Mouse (Mus musculus): ENCODE measurements around the gene Bcl9l. TPM values are rescaled to one million over a fixed set of nuclear protein-coding genes. Genes with fewer than 3 reads are reported as not detected.

Bcl9l gene
- total RNA-seq, 2 experiments from 2014 or later = 1.2 to 2.5 TPM

DNA sequence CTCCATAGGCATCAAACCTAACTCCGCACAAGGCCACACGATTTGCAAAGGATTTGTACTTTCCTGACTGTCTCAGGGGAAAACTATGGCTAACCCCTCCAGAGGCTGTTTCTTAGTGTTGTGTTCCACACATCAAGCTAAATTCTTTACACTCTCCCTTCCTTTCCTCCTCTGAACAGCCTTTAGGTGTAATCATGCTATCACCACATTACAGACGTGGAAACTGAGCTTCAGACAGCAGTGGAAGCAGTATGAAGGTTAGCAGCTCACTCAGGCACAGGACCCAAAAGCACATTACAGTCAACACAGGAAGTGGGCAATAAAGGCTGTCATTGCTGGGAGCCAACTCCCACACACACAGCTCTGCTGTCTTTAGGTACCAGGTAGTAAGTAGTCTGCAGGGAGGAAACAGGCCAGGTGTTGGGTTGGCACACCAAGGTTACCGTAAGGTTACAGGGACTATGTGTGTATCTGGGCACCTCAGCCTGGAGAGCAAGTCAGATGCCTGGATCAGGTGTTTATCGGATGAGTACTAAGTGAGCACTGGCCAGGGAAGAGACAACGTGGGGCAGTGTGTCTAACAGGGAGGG lies 50.5 kb downstream of the Bcl9l start:
- no peak; the same call in 1 of the 2 replicates for ATAC-seq (replicated peaks; ENCODE audit: low FRiP score, poor library complexity, severe bottlenecking)

DNA sequence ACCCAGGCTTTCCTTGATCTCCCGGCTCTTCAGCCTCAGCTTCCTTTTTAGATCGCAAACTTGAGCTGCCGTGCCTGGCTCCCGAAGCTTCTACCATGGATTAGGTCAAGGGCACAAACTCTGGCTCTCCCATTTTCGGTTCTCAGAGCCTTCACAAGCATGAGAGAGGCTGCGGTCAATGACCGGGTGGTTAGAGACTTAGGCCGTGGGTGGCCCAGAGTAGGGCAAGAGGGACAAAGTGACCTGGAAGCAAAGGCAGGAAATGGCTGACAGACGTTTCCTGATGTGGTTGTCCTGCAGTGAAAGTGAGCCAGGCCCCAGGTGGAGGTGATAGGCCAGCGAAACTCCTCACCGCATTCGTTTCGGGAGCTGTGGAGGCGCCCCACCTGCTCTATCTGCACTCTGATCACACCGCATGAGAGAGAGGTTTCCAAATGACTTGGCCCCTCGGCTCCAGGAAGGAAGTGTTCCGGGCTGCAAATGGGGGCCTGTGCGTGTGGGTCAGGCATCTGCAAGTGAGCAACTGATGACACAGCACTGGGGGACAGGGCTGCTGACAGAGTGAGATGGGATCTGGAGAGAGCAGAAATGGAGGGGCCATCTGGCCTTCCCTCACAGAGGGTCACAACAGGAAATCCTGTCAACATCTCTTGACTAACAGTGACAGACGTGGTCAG lies 55.1 kb downstream of the Bcl9l start:
- ATAC-seq (replicated peaks; ENCODE audit: low FRiP score, poor library complexity, severe bottlenecking) = no peak

DNA sequence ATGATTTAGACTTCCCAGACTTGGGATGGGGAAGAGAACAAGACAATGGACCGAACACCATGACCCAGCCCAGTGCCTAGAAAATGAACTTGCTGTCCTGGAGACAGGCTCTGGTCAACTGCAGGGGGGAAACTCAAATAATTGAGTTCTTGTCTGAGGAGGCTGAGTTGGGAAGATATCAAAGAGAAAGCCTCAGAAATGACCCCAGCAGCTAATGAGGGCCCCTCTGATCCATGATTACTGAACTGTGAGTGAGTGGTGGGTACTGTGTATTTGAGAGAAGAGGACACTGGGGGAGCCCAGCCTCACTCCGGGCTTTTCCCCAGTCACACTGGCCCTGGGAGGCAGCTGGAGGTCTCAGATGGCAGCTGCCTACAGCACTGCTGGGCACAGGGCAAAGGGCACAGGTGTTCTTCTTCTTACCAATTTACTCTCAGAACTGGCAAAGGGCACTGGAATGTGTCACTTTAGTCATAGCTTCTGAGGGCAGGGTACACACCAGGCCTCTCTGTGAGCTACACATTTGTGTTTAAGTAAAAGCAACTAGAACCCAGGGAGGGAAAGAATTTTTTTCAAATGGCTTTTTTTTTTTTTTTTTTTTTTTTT lies 57.3 kb downstream of the Bcl9l start:
- no peak for ATAC-seq (replicated peaks; ENCODE audit: low FRiP score, poor library complexity, severe bottlenecking)

DNA sequence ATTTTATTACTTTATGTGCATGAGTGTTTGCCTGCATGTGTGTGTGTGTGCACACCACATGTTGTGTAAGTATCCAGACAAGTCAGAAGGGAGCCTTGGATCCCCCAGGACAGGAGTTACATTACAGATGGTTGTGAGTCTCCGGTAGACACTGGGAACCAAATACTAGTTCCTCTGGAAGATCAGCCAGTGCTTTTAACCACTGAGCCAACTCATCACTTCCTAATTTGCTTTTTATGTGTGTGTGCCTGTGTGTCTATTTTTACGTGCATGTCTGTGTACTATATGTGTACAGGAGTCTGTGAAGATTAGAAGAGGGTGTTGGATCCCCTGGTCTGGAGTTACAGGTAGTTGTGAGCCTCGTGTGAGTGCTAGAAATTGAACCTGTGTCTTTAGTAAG lies 58.1 kb downstream of the Bcl9l start:
- no peak for ATAC-seq (replicated peaks; ENCODE audit: low FRiP score, poor library complexity, severe bottlenecking)

DNA sequence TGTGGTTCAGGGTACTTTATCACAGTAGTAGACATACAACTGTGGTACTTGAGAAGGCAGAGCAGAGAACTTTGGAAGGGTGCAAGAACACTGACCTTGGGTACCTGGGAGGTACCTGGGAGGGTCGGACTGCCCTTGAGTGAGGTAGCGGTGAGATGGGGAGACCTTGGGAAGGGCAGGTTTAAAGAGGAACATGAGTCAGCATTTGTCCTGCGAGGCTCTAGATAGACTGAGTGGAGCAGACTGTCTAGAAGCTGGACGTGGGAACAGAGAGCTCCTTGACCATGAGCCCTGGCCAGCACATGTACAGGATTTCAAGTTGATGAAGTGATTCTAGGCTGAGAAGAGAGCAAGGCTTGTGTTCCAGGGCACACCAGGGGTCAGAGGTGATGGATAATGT lies 59.7 kb downstream of the Bcl9l start:
- ATAC-seq (replicated peaks; ENCODE audit: low FRiP score, poor library complexity, severe bottlenecking) = 0 out of 2 replicates have a peak, but pooled peaks have one; percentile 40

DNA sequence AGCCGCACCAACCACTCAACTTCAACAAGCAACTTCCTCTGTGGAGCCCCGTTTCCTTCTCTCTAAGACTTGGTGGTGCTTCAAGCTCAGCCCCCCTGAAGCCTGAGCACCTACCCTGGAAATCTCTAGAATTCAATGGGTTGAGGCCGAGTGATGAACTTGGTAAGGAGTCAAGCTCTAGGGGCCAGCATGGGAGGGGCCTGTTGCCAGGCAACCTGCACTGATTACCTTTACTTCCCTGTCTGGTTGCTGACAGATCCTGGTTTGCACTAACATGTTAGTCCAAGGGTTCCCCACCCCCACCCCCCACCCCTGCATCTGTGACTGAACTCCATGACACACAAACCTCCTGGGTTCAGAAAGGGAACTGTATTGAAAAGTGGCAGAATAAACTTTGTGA lies 62.4 kb downstream of the Bcl9l start:
- no peak for ATAC-seq (replicated peaks; ENCODE audit: low FRiP score, poor library complexity, severe bottlenecking)

DNA sequence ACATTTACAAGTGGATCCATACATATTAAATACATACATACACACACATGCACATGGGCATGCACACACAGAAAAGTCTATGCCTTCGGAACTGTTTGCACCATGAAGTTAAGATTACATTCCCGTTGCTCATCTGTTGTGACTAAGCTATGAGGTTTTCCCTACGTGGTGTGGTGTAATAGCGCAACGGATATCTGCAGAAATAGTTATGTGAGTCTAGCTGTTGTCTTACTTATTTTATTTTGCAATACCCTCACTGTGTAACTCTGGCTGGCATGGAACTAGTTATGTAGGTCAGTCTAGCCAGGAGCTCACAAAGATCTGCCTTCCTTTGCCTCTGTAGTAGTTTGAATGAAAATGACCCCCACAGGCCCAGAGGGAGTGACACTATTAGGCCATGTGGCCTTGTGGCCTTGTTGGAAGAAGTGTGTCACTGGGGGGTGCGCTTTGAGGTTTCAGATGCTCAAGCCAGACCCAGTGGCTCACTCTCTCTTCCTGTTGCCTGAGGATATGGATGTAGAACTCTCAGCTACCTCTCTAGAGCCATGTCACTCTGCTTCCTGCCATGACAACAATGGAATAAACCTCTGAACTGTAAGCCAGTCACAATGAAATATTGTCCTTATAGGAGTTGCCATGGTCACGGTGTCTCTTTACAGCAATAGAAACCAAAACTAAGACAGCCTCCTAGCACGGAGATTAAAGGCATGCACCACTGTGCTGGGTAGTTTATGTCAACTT lies 66.0 kb downstream of the Bcl9l start:
- ATAC-seq (replicated peaks; ENCODE audit: low FRiP score, poor library complexity, severe bottlenecking) = no peak

DNA sequence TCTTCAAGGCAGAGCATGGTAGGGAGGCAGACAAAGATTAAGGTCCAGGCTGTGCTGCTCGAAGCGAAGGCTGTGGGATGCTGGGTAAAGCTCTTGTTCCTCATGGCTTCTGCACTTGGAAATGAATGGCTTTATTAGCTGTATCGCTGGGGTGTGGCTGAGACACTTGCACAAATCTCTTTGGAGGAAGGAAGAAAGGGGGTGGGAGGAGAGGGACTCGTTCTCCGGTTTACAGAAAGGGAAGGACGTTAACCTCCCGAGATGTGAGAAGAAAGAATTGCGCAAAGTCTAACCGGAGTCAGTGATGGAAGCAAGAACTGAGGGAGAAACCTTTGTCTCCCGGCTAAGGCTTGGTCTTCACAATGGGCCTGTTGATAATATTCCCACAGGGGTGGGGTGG lies 68.5 kb downstream of the Bcl9l start:
- no peak for ATAC-seq (replicated peaks; ENCODE audit: low FRiP score, poor library complexity, severe bottlenecking)

DNA sequence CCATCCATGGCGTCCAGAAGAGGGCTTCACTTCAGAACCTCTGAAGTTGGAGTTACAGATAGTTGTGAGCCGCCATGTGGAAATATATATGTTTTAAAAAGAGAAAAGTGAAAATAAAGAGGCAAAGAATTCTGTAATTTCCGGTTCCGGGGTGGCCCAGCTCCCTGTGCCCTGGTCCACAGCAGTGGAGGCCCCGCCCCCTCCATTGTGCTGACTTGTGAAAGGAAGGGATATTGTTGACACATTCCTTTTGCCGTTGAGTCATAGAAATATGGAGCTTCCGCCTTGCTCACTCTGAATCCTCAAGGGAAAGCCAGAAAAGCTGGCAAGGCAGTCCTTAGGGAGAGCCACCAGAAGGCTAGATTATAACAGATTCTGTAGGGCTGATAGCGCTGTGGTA lies 69.5 kb downstream of the Bcl9l start:
- ATAC-seq (replicated peaks; ENCODE audit: low FRiP score, poor library complexity, severe bottlenecking) = no peak

Other genes starting within 250 kb of the Bcl9l start
- 43.2 TPM in 2 replicates for gene Cbl, start 248.8 kb upstream of the Bcl9l start, total RNA-seq (2015; ENCODE audit: low replicate concordance)
- 16.2 and 21.3 TPM in 2 replicates for gene Cbl, start 248.8 kb upstream of the Bcl9l start, total RNA-seq (2017; ENCODE audit: low replicate concordance)
- gene Ccdc153, start 242.1 kb upstream of the Bcl9l start, total RNA-seq (2015; ENCODE audit: low replicate concordance) = not detected in 2 replicates
- not detected in 2 replicates for gene Ccdc153, start 242.1 kb upstream of the Bcl9l start, total RNA-seq (2017; ENCODE audit: low replicate concordance)
- not detected in 2 replicates for gene Pdzd3, start 231.4 kb upstream of the Bcl9l start, total RNA-seq (2015; ENCODE audit: low replicate concordance)
- not detected in 2 replicates for gene Pdzd3, start 231.4 kb upstream of the Bcl9l start, total RNA-seq (2017; ENCODE audit: low replicate concordance)
- 0.84 and 2.5 TPM in 2 replicates for gene Nlrx1, start 214.2 kb upstream of the Bcl9l start, total RNA-seq (2015; ENCODE audit: low replicate concordance)
- gene Nlrx1, start 214.2 kb upstream of the Bcl9l start, total RNA-seq (2017; ENCODE audit: low replicate concordance) = 1.2 and 2.6 TPM in 2 replicates
- 314 and 326 TPM in 2 replicates for gene Abcg4, start 194.2 kb upstream of the Bcl9l start, total RNA-seq (2015; ENCODE audit: low replicate concordance)
- gene Abcg4, start 194.2 kb upstream of the Bcl9l start, total RNA-seq (2017; ENCODE audit: low replicate concordance) = 111 and 113 TPM in 2 replicates
- gene Hinfp, start 177.2 kb upstream of the Bcl9l start, total RNA-seq (2015; ENCODE audit: low replicate concordance) = 37.5 and 59.1 TPM in 2 replicates
- 35.2 and 65.6 TPM in 2 replicates for gene Hinfp, start 177.2 kb upstream of the Bcl9l start, total RNA-seq (2017; ENCODE audit: low replicate concordance)
- gene C2cd2l, start 162.5 kb upstream of the Bcl9l start, total RNA-seq (2015; ENCODE audit: low replicate concordance) = 46.1 and 54.8 TPM in 2 replicates
- gene C2cd2l, start 162.5 kb upstream of the Bcl9l start, total RNA-seq (2017; ENCODE audit: low replicate concordance) = 70.0 and 83.0 TPM in 2 replicates
- 5.4 and 11.5 TPM in 2 replicates for gene Dpagt1, start 156.8 kb upstream of the Bcl9l start, total RNA-seq (2015; ENCODE audit: low replicate concordance)
- 1.0 and 7.8 TPM in 2 replicates for gene Dpagt1, start 156.8 kb upstream of the Bcl9l start, total RNA-seq (2017; ENCODE audit: low replicate concordance)
- 455 and 495 TPM in 2 replicates for gene H2afx, start 148.1 kb upstream of the Bcl9l start, total RNA-seq (2015; ENCODE audit: low replicate concordance)
- gene H2afx, start 148.1 kb upstream of the Bcl9l start, total RNA-seq (2017; ENCODE audit: low replicate concordance) = 1,704 and 2,100 TPM in 2 replicates
- gene Hmbs, start 138.6 kb upstream of the Bcl9l start, total RNA-seq (2015; ENCODE audit: low replicate concordance) = 2,720 and 2,790 TPM in 2 replicates
- 1,215 and 1,747 TPM in 2 replicates for gene Hmbs, start 138.6 kb upstream of the Bcl9l start, total RNA-seq (2017; ENCODE audit: low replicate concordance)
- 2.5 and 6.7 TPM in 2 replicates for gene Vps11, start 121.2 kb upstream of the Bcl9l start, total RNA-seq (2015; ENCODE audit: low replicate concordance)
- 9.5 and 15.7 TPM in 2 replicates for gene Vps11, start 121.2 kb upstream of the Bcl9l start, total RNA-seq (2017; ENCODE audit: low replicate concordance)
- gene Hyou1, start 103.3 kb upstream of the Bcl9l start, total RNA-seq (2015; ENCODE audit: low replicate concordance) = 15.1 and 40.0 TPM in 2 replicates
- 25.1 and 34.4 TPM in 2 replicates for gene Hyou1, start 103.3 kb upstream of the Bcl9l start, total RNA-seq (2017; ENCODE audit: low replicate concordance)
- gene Slc37a4, start 86.0 kb upstream of the Bcl9l start, total RNA-seq (2015; ENCODE audit: low replicate concordance) = 0.72 and 5.0 TPM in 2 replicates
- 9.1 and 16.1 TPM in 2 replicates for gene Slc37a4, start 86.0 kb upstream of the Bcl9l start, total RNA-seq (2017; ENCODE audit: low replicate concordance)
- gene Rps25, start 75.7 kb upstream of the Bcl9l start, total RNA-seq (2015; ENCODE audit: low replicate concordance) = 682 and 851 TPM in 2 replicates
- gene Rps25, start 75.7 kb upstream of the Bcl9l start, total RNA-seq (2017; ENCODE audit: low replicate concordance) = 327 and 425 TPM in 2 replicates
- gene Trappc4, start 75.2 kb upstream of the Bcl9l start, total RNA-seq (2015; ENCODE audit: low replicate concordance) = 19.5 and 34.8 TPM in 2 replicates
- 5.8 and 52.0 TPM in 2 replicates for gene Trappc4, start 75.2 kb upstream of the Bcl9l start, total RNA-seq (2017; ENCODE audit: low replicate concordance)
- gene Ccdc84, start 64.3 kb upstream of the Bcl9l start, total RNA-seq (2015; ENCODE audit: low replicate concordance) = 32.1 and 61.2 TPM in 2 replicates
- 25.3 and 25.9 TPM in 2 replicates for gene Ccdc84, start 64.3 kb upstream of the Bcl9l start, total RNA-seq (2017; ENCODE audit: low replicate concordance)
- not detected in 2 replicates for gene Foxr1, start 41.7 kb upstream of the Bcl9l start, total RNA-seq (2015; ENCODE audit: low replicate concordance)
- not detected in 2 replicates for gene Foxr1, start 41.7 kb upstream of the Bcl9l start, total RNA-seq (2017; ENCODE audit: low replicate concordance)
- not detected in 2 replicates for gene Upk2, start 27.8 kb upstream of the Bcl9l start, total RNA-seq (2015; ENCODE audit: low replicate concordance)
- not detected in 2 replicates for gene Upk2, start 27.8 kb upstream of the Bcl9l start, total RNA-seq (2017; ENCODE audit: low replicate concordance)
- 0.42 and 1.4 TPM in 2 replicates for gene Cxcr5, start 79.1 kb downstream of the Bcl9l start, total RNA-seq (2015; ENCODE audit: low replicate concordance)
- 1.8 TPM in 1 of 2 replicates, not detected in the other for gene Cxcr5, start 79.1 kb downstream of the Bcl9l start, total RNA-seq (2017; ENCODE audit: low replicate concordance)
- 40.0 and 59.5 TPM in 2 replicates for gene Ddx6, start 122.1 kb downstream of the Bcl9l start, total RNA-seq (2015; ENCODE audit: low replicate concordance)
- 79.5 and 91.5 TPM in 2 replicates for gene Ddx6, start 122.1 kb downstream of the Bcl9l start, total RNA-seq (2017; ENCODE audit: low replicate concordance)
- gene Treh, start 190.4 kb downstream of the Bcl9l start, total RNA-seq (2015; ENCODE audit: low replicate concordance) = not detected in 2 replicates
- not detected in 2 replicates for gene Treh, start 190.4 kb downstream of the Bcl9l start, total RNA-seq (2017; ENCODE audit: low replicate concordance)